Mouse (Mus musculus): Measurements from ENCODE around the gene Srxn1. TPM values are rescaled to one million over a fixed set of nuclear protein-coding genes. Genes with fewer than 3 reads are reported as not detected.

Srxn1 gene
- polyA plus RNA-seq, 2 experiments, result 9.5 to 11.2 TPM

DNA sequence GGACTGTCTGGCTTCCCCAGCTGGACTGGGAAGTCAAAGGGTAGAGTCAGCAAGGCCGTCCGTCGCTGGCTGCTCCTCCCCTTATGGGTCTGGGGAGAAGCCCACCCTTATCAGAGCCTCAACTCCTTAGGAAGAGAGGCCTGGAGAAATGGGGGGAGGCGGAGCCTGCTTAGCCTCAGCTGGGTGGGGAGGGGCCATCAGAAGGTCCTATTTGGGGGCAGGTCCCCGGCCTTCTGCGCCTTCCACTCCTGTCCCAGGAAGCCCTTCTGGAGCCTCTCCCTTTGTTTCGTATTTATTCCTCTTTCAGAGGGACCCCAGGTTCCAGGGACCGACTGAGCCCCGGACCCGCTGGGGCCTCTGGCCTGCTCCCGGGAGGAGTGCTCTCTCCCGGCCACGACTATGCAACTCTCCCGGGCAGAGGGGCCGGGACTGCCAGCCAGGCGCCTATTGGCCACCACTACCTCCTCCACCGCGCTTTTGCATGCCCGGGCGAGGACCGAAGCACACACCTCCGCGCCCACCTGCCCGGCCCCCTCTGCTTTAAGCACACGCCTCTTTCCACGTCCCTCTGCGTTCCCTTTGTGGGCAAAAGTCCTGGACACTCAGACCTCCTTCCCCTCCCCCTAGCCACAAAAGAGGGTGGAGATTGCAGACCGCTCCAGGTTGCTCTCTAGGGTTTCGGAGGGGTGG, 10.3 kb upstream of the Srxn1 start:
- H3K4me1 ChIP-seq (ENCODE audit: control insufficient read depth, insufficient read depth, low read length), result peaks cover 5% of the 10 kb centered on the region; the same call in 1 of the 2 replicates
- DNase-seq (ENCODE audit: low spot score) (no peak), ATAC-seq (ENCODE audit: low FRiP score, low read depth) (no peak)
- TF ChIP-seq POLR2A (IDR thresholded peaks at IDR 0.05; ENCODE audit: borderline replicate concordance, extremely low read depth, insufficient read depth, insufficient read length), result no peak
- peak overlapping the region; percentile 14 for H3K4me3 ChIP-seq (replicated peaks; ENCODE audit: low read length)
- H3K27me3 ChIP-seq (ENCODE audit: control insufficient read depth, insufficient read depth, low read length), result peaks cover 61% of the 10 kb centered on the region
- H3K36me3 ChIP-seq (ENCODE audit: control insufficient read depth, insufficient read depth, low read length), result no peaks in the 10 kb centered on the region
- H3K4me2 ChIP-seq (replicated peaks; ENCODE audit: low read depth, low read length, severe bottlenecking), result peak overlapping the region; percentile 25
- 4% methylated on average over 29 of the region's 29 CpGs for WGBS
- H3K9me3 ChIP-seq (ENCODE audit: control insufficient read depth, low read length), result no peaks in the 10 kb centered on the region
- H3K27ac ChIP-seq (replicated peaks; ENCODE audit: low read depth, low read length), result no peak overlapping the region
- no peak overlapping the region for H3K9ac ChIP-seq (ENCODE audit: low read depth, low read length, severe bottlenecking)

DNA sequence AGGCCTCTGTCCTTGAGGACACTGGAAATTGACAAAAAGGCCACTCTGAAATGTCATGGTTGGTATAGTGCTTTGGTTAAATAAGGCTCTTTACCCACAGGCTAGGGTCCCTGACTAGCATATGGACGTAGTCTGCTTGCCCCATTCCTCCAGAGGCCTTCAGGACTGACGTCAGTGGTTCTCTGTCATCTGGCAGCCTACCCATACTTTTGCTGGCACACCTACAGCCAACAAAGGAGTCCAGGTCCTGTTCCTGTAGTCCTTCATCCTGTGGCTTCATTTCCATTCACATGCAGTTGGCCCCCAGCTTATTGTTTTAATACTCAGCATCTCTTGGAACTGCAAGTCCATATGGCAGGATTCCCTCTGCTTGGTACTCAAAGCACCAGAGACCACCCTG, 8.4 kb upstream of the Srxn1 start:
- Histone ChIP-seq H3K4me1 (ENCODE audit: control insufficient read depth, insufficient read depth, low read length) (peaks cover 5% of the 10 kb centered on the region; the same call in 1 of the 2 replicates), H3K9ac (ENCODE audit: low read depth, low read length, severe bottlenecking) (no peak overlapping the region), H3K9me3 (ENCODE audit: control insufficient read depth, low read length) (no peaks in the 10 kb centered on the region), H3K27ac (replicated peaks; ENCODE audit: low read depth, low read length) (no peak overlapping the region), H3K4me3 (replicated peaks; ENCODE audit: low read length) (no peak overlapping the region), H3K4me2 (replicated peaks; ENCODE audit: low read depth, low read length, severe bottlenecking) (no peak overlapping the region), H3K36me3 (ENCODE audit: control insufficient read depth, insufficient read depth, low read length) (no peaks in the 10 kb centered on the region), H3K27me3 (ENCODE audit: control insufficient read depth, insufficient read depth, low read length) (peaks cover 45% of the 10 kb centered on the region)
- no peak for ATAC-seq (ENCODE audit: low FRiP score, low read depth)
- DNase-seq (ENCODE audit: low spot score), result no peak
- 69% methylated on average over 2 of the region's 2 CpGs for WGBS
- no peak for TF ChIP-seq POLR2A (IDR thresholded peaks at IDR 0.05; ENCODE audit: borderline replicate concordance, extremely low read depth, insufficient read depth, insufficient read length)

DNA sequence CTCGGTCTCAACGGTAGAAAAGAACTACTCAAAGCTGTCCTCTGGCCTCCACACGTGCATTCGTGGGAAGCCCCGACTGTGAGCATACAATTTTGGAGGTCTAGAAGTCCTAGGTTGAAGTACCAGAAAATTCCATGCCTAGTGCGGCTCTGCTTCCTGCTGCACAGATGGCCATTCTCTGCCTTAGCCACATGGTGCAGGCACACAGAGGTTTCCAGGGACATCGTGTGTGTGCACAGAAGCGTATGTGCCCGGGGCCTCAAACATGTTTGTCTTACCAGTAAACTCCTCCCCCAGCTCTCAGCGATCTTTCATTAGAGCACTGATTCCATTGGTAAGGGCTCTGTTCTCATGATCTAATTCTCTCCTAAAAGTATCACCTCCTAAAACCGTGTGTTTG, 7.4 kb upstream of the Srxn1 start:
- Histone ChIP-seq H3K27ac (replicated peaks; ENCODE audit: low read depth, low read length) (no peak overlapping the region), H3K4me1 (ENCODE audit: control insufficient read depth, insufficient read depth, low read length) (peaks cover 5% of the 10 kb centered on the region; the same call in 1 of the 2 replicates), H3K9me3 (ENCODE audit: control insufficient read depth, low read length) (no peaks in the 10 kb centered on the region), H3K4me2 (replicated peaks; ENCODE audit: low read depth, low read length, severe bottlenecking) (no peak overlapping the region), H3K4me3 (replicated peaks; ENCODE audit: low read length) (no peak overlapping the region), H3K27me3 (ENCODE audit: control insufficient read depth, insufficient read depth, low read length) (peaks cover 35% of the 10 kb centered on the region), H3K9ac (ENCODE audit: low read depth, low read length, severe bottlenecking) (no peak overlapping the region), H3K36me3 (ENCODE audit: control insufficient read depth, insufficient read depth, low read length) (no peaks in the 10 kb centered on the region)
- no peak for DNase-seq (ENCODE audit: low spot score)
- ATAC-seq (ENCODE audit: low FRiP score, low read depth), result no peak
- 74% methylated on average over 11 of the region's 11 CpGs for WGBS
- TF ChIP-seq POLR2A (IDR thresholded peaks at IDR 0.05; ENCODE audit: borderline replicate concordance, extremely low read depth, insufficient read depth, insufficient read length), result no peak

DNA sequence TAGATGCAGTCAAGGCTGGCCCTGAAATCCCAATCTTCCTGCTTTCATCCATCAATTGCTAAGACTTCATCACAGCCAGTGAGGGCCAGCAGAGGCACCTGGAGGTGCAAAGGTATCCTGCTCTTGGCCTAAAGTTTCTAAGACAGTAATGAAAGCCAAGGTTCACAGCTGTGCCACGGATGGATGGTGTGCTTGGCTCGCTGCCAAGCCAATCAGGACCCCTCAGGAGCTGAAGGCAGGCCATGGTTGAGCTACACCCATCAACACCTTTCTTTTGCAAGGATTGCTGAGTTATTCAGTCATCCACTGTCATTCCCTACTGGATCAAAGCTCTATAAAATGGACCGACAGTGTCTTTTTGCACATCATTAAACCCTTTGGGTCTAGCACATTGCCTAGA, 5.8 kb upstream of the Srxn1 start:
- Histone ChIP-seq H3K27ac (replicated peaks; ENCODE audit: low read depth, low read length) (no peak overlapping the region), H3K4me2 (replicated peaks; ENCODE audit: low read depth, low read length, severe bottlenecking) (no peak overlapping the region), H3K9ac (ENCODE audit: low read depth, low read length, severe bottlenecking) (no peak overlapping the region), H3K4me3 (replicated peaks; ENCODE audit: low read length) (no peak overlapping the region), H3K36me3 (ENCODE audit: control insufficient read depth, insufficient read depth, low read length) (no peaks in the 10 kb centered on the region), H3K9me3 (ENCODE audit: control insufficient read depth, low read length) (no peaks in the 10 kb centered on the region), H3K4me1 (ENCODE audit: control insufficient read depth, insufficient read depth, low read length) (peaks cover 5% of the 10 kb centered on the region; the same call in 1 of the 2 replicates), H3K27me3 (ENCODE audit: control insufficient read depth, insufficient read depth, low read length) (peaks cover 20% of the 10 kb centered on the region)
- DNase-seq (ENCODE audit: low spot score) (no peak), ATAC-seq (ENCODE audit: low FRiP score, low read depth) (no peak)
- WGBS, result 59% methylated on average over 3 of the region's 3 CpGs
- no peak for TF ChIP-seq POLR2A (IDR thresholded peaks at IDR 0.05; ENCODE audit: borderline replicate concordance, extremely low read depth, insufficient read depth, insufficient read length)

DNA sequence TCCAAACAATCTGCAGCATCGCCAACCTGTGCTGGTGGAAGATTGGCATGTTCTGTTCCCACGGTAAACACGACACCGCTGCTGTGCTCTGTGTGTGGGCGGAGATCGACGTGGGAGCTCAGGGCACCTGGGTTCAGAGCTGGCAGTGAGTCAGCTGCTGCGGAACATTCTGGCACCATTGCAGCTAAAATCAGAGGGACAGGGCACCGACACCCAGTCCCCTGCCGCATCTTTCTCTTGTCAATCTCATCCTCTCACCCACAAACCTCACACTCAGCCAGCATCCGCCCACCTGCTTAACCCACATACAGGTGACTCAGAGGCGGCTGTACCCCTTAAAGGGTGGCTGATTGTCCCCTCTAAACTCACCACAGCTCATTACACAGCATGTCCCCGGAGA, 3.6 kb upstream of the Srxn1 start:
- H3K9me3 ChIP-seq (ENCODE audit: control insufficient read depth, low read length), result no peaks in the 10 kb centered on the region
- no peak overlapping the region for H3K4me2 ChIP-seq (replicated peaks; ENCODE audit: low read depth, low read length, severe bottlenecking)
- H3K27ac ChIP-seq (replicated peaks; ENCODE audit: low read depth, low read length), result no peak overlapping the region
- ATAC-seq (ENCODE audit: low FRiP score, low read depth), result no peak
- no peak overlapping the region for H3K4me3 ChIP-seq (replicated peaks; ENCODE audit: low read length)
- no peaks in the 10 kb centered on the region for H3K36me3 ChIP-seq (ENCODE audit: control insufficient read depth, insufficient read depth, low read length)
- no peak for DNase-seq (ENCODE audit: low spot score)
- WGBS, result 70% methylated on average over 13 of the region's 13 CpGs
- peaks cover 5% of the 10 kb centered on the region; the same call in 1 of the 2 replicates for H3K4me1 ChIP-seq (ENCODE audit: control insufficient read depth, insufficient read depth, low read length)
- no peaks in the 10 kb centered on the region for H3K27me3 ChIP-seq (ENCODE audit: control insufficient read depth, insufficient read depth, low read length)
- no peak for TF ChIP-seq POLR2A (IDR thresholded peaks at IDR 0.05; ENCODE audit: borderline replicate concordance, extremely low read depth, insufficient read depth, insufficient read length)
- H3K9ac ChIP-seq (ENCODE audit: low read depth, low read length, severe bottlenecking), result no peak overlapping the region
